Mouse (Mus musculus): ENCODE data around the gene Teddm2. TPM values are rescaled to one million over a fixed set of nuclear protein-coding genes. Genes with fewer than 3 reads are reported as not detected.
"Not testable (repeated sequence)": the region's sequence is repeated elsewhere in the genome, so short reads cannot be mapped to it uniquely, and the experiment has no call there.

Gene Teddm2
- total RNA-seq, 4 experiments from 2014 or later = 1.7 to 2.9 (median 2.4) TPM

DNA sequence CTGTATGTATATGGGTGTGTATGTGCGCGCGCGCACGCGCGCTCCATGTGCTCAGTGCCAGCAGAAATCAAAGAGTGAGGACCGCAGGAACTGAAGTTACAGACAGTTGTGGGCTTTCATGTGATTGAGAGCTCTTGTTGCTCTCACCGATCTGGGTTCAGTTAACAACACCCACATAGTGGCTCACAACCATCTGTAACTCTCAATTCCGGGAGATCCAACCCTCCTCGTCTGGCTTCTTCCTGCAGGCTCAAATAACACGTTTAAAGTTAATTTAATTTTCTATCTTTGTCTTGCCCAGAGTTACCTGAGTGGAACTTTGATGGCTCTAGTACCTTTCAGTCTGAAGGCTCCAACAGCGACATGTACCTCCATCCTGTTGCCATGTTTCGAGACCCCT is 4.2 kb upstream of the Teddm2 start:
- no peak for DNase-seq (ENCODE audit: low spot score in 2 of 2)

GRCm38 (mm10) chr1:153903006-153903405 is 3.0 kb upstream of the Teddm2 start:
- DNase-seq (ENCODE audit: low spot score in 2 of 2) = no peak

- peak; percentile 69 to 74 for DNase-seq (ENCODE audit: low spot score in 2 of 2)
Observed at GRCm38 (mm10) chr1:153900860-153901730, 1.1 kb upstream of the Teddm2 start.

DNA sequence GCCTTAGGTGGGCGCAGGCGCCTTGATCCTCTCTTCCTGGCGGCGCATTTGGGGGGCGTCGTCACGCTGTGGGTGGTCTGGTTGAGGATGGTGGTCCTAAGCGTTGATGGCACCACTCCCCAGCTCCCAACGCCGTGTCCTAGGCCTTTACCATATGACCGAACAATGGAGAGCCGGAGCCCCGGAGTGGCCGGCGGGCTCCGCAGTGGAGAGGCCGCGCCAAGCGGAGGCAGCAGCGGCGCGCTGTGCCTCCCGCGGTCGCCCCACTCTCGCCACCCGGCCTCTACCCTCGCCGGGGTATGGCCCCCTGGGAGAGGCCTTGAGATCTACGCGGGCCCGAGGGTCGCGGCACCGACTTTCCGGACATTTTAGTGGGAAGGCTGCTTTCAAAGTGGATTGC is 353 bp upstream of the Teddm2 start:
- no peak for DNase-seq (ENCODE audit: low spot score in 2 of 2)

DNA sequence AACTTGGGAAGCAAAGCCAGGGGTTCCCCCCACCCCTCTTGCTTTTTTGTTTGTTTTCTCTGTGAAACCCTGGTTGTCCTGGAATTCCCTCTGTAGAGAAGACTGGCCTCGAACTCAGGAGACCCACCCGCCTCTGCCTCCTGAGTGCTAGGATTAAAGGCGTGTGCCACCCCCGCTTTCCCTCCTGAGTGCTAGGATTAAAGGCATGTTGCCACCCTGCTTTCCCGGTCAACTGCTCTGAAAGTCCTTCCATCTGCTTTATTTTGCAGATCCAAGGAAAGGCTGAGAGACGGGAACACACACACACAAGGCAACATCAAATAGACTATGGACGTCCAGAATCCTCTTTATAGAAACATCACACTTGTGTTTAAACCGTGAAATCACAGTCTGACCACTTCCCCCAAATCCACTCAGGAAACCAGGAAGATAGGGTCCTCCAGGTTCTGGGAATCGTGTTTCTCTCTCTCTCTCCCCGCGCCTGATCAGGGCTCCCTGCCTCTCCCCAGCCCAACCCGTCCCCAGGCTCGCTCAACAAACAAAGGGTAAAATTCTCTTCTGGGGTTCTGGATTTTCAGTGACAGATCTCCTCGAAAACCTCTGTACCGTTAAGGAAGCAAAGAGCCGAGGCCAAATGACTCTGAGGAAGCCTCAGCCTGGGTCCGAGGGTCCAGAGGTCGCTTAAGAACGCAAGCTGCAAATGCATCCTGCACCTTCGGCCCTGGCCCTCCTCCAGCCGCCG is 868 bp downstream of the Teddm2 start:
- DNase-seq (ENCODE audit: low spot score in 2 of 2) = no peak

DNA sequence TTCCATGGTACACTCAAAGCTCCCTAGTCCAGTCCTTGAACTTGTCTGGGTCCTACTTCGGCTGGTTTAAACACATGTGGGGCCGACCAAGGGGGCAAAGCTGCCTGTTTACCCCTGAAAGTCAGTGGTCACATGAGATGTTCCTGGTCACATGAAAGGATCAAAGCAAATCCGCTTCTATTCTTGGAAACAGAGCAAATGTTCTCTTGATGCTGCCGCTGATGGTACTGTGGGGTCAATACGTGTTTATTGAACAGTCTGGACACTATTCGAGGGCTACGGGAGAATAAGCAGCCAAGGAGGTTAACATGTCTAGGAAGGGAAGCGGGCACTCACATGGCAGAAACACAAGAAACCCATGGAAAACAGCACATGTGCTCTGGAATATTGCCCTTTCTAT is 2.8 kb downstream of the Teddm2 start:
- no peak for DNase-seq (ENCODE audit: low spot score in 2 of 2)

- peak; percentile 47 to 49 for DNase-seq (ENCODE audit: low spot score in 2 of 2)
Observed at GRCm38 (mm10) chr1:153894979-153895378, 5.0 kb downstream of the Teddm2 start.

GRCm38 (mm10) chr1:153894201-153894893 is 5.7 kb downstream of the Teddm2 start:
- DNase-seq (ENCODE audit: low spot score in 2 of 2) = no peak

DNA sequence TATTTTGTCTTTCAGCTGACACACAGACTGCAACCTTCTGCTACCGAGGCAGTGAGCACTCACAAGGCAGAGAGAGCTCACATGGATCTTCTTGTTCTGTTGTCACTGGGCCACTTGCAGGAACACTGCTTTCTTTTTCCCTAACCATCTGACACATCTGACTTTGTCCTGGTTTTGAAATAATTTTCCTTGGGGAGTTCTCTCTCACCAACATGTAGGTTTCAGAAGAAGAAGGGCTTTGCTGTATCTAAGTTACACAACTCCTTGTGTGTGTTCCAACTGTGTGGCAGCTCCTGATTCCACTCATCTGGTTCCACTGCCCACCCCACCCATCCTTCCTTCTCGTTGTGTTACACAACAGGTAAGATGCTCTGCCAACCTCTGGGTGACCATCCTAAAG is 6.3 kb downstream of the Teddm2 start:
- no peak for DNase-seq (ENCODE audit: low spot score in 2 of 2)

GRCm38 (mm10) chr1:153891442-153891841 is 8.6 kb downstream of the Teddm2 start, which contains the start of gene Teddm1a:
Gene Teddm1a, plus strand, starts transcription at chr1:153891742.
- no peak for DNase-seq (ENCODE audit: low spot score in 2 of 2)

DNA sequence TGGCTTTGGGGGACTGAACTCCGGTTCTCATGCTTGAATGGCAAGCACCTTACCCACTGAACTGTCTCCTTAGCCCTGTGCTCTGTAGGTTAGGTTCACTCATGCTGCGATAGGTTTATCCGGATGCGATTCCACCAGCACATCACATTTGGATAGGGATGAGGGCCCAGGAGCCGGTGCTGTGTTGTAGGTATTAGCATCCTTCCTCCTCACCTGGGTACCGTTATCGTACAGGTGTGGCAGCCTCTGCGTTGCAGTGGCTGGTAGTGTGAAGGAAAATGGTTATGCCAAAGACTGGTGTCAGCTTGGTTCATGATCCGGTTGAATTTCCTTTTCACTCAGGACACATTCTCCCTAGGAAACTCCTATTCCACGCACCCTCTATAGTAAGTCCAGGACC is 9.9 kb downstream of the Teddm2 start:
- no peak for DNase-seq (ENCODE audit: low spot score in 2 of 2)

DNA sequence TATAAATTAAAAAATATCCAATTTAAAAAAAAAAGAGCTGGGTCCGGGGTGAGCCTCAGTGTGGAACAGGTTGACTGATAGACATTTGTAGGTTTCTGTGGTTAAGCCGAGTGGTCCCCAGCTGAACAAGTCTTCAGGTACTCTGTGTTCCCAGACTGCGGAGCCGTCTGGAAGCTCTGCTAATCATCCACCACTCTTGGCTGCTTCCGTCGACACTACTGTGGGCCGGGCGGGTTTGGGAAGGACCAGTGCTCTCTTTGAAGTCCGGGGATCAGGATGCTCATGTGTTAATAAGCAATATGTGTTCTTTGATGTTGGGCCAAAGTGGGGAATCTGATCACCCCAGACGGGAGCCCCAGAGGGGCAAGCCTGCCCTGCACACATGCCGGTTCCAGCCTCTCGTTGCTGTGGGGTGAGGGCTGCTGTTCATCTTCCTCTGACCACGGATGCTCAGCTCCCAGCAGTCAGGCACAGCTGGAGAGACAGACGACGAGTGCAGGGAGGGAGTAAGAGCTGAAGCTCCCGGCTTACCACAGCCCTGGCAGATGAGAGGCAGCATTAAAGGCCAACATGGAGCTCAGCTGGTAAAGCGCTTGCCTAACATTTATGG is 13.9 kb downstream of the Teddm2 start:
- no peak for DNase-seq (ENCODE audit: low spot score in 2 of 2)

GRCm38 (mm10) chr1:153880391-153880790 is 19.6 kb downstream of the Teddm2 start:
- DNase-seq (ENCODE audit: low spot score in 2 of 2) = not testable (repeated sequence)

GRCm38 (mm10) chr1:153874045-153874444 is 26.0 kb downstream of the Teddm2 start, which contains the start of gene Teddm1b:
Gene Teddm1b, plus strand, starts transcription at chr1:153874345.
- DNase-seq (ENCODE audit: low spot score in 2 of 2) = no peak

- DNase-seq (ENCODE audit: low spot score in 2 of 2) = no peak
Observed at GRCm38 (mm10) chr1:153855946-153856345, 44.1 kb downstream of the Teddm2 start.

- not testable (repeated sequence) for DNase-seq (ENCODE audit: low spot score in 2 of 2)
Observed at GRCm38 (mm10) chr1:153852696-153853095, 47.3 kb downstream of the Teddm2 start.

DNA sequence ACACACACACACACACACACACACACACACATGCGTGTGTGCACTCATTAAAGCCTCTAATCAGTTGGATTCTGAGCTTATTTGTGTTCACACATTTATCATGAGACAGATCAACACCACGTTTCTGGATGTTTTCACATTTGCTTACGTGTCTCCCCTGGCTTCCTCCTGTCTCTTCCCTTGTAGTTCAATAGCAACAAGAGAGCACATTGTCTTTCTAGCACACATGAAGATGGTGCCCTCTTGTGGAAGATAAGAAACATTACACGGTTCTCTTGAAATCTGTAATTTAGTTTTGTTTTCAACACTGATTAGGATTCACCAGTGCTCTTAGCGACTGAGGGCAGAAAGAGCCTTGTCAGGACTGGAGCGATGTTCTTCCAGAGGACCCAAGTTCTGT is 53.2 kb downstream of the Teddm2 start:
- no peak for DNase-seq (ENCODE audit: low spot score in 2 of 2)

DNA sequence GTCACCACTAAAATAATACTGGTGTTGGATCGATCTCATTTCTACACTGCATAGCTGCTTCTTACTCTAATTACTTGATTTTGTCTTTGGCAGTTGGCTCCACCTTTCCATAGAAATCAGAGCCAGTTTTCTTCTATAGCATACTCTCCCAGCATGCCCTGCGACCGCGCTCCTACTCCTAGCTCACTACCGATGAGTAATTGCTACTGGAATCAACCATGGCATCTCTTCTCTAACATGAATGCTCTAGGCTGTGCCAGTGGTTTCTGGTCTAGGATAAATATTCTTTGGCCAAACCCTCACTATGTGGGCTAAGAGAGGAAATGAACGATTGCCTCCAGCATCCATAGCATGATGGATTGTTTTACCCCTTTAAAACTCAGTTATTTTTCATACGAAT is 53.6 kb downstream of the Teddm2 start:
- DNase-seq (ENCODE audit: low spot score in 2 of 2) = no peak

DNA sequence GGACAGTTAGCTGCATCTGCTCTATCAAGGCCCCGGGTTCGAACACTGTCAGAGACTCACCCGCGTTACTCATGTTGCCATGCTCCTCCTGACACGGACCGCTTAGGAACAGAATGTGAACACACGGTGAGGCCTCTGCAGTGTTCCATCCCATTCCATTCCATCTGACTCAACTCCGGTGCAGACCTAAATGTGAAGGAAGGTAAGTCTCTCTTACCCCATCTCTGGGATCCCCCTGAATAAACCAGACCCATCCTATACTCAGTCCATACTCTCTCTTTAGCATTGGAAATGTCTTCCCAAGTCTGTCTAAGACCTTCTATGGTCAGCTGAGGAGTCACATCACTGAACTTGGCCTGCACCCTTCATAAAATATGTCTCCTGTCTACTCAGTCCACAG is 56.0 kb downstream of the Teddm2 start, which contains the start of gene Rgsl1:
Gene Rgsl1 (minus strand): TSS at position 101 of the 400 bp plus-strand sequence.
- DNase-seq (ENCODE audit: low spot score in 2 of 2) = no peak

- DNase-seq (ENCODE audit: low spot score in 2 of 2) = no peak
Observed at GRCm38 (mm10) chr1:153842121-153842740, 57.8 kb downstream of the Teddm2 start.

DNA sequence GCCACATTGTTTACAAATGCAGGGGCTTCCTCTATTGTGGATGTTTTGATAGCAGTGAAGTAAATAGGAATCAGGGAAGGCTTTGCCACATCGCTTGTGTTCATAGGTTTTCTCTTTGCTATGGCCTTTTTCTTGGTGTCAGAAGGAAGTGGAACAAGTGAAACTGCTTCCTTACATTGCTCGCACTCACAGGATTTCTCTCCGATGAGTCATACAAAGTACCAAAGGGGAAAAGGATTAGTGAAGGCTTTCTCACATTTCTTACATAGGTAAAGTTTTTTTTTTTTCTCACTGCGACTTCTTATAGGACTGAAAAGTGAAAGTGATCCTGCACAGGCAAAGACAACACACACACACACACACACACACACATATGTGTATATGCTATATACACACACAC is 64.0 kb downstream of the Teddm2 start:
- no peak for DNase-seq (ENCODE audit: low spot score in 2 of 2)
